Mouse (Mus musculus) heart, postnatal 25 days (tissue): ENCODE results near the gene Tppp2. TPM values are rescaled to one million over a fixed set of nuclear protein-coding genes. Genes with fewer than 3 reads are reported as not detected.
"Not testable (repeated sequence)": the region's sequence is repeated elsewhere in the genome, so short reads cannot be mapped to it uniquely, and the experiment has no call there.

ENCODE experiments used
- DNase-seq: peaks from one replicate; pipeline ENCODE4 v3.0.0; 2022; ENCODE audit warnings: low spot score
- intact Hi-C: fragments of 180-260 bp; cut with DNase I; formaldehyde crosslinking; loops from one replicate; pipeline ENCODE4 v1.15.1; 2025
- total RNA-seq, 2 experiments: library from RNA; stranded (reverse); gene quantifications; 2 replicates each; pipeline ENCODE4 v1.2.3; 2021

Gene Tppp2
- total RNA-seq, 2 experiments from 2014 or later, result not detected

- intact Hi-C loops, result no loop called here
- DNase-seq, result no peak
Measured at GRCm38 (mm10) chr14:51904706-51905105, 13.5 kb upstream of the Tppp2 start.

GRCm38 (mm10) chr14:51906102-51906501 is 12.1 kb upstream of the Tppp2 start:
- intact Hi-C loops, result no loop called here
- DNase-seq, result no peak

GRCm38 (mm10) chr14:51911301-51911700 is 6.9 kb upstream of the Tppp2 start:
- intact Hi-C loops, result no loop called here
- DNase-seq, result no peak

- no peak for DNase-seq
- intact Hi-C loops, result no loop called here
Measured at GRCm38 (mm10) chr14:51912391-51913061, 5.7 kb upstream of the Tppp2 start.

- intact Hi-C loops, result no loop called here
- peak; percentile 83 for DNase-seq
Measured at GRCm38 (mm10) chr14:51913062-51913959, 4.9 kb upstream of the Tppp2 start.

- intact Hi-C loops, result no loop called here
- DNase-seq, result peak; percentile 89
Measured at GRCm38 (mm10) chr14:51913960-51914762, 4.1 kb upstream of the Tppp2 start, which contains the start of gene Ndrg2. Ndrg2 (minus strand) TSS chr14:51914158.

GRCm38 (mm10) chr14:51915030-51915429 is 3.2 kb upstream of the Tppp2 start:
- intact Hi-C loops, result no loop called here
- no peak for DNase-seq

GRCm38 (mm10) chr14:51916539-51916938 is 1.7 kb upstream of the Tppp2 start:
- DNase-seq, result no peak
- intact Hi-C loops, result no loop called here

GRCm38 (mm10) chr14:51918966-51919365 is 741 bp downstream of the Tppp2 start:
- intact Hi-C loops, result no loop called here

GRCm38 (mm10) chr14:51921759-51922570 is 3.7 kb downstream of the Tppp2 start:
- peak; percentile 67 for DNase-seq
- intact Hi-C loops, result no loop called here

More at GRCm38 (mm10) chr14:51918966-51919365, 741 bp downstream of the Tppp2 start:
- no peak for DNase-seq

- intact Hi-C loops, result no loop called here
- DNase-seq, result no peak
Measured at GRCm38 (mm10) chr14:51922571-51922865, 4.3 kb downstream of the Tppp2 start, which contains the start of gene Rnase13. Rnase13 (minus strand) TSS chr14:51922773.

- intact Hi-C loops, result no loop called here
Measured at GRCm38 (mm10) chr14:51922910-51923309, 4.7 kb downstream of the Tppp2 start.

GRCm38 (mm10) chr14:51923492-51923891 is 5.3 kb downstream of the Tppp2 start:
- DNase-seq, result no peak
- intact Hi-C loops, result no loop called here

More at GRCm38 (mm10) chr14:51922910-51923309, 4.7 kb downstream of the Tppp2 start:
- DNase-seq, result no peak

GRCm38 (mm10) chr14:51926930-51927329 is 8.7 kb downstream of the Tppp2 start:
- intact Hi-C loops, DNase-seq: not testable (repeated sequence)

- DNase-seq, result peak; percentile 77
- intact Hi-C loops, result no loop called here
Measured at GRCm38 (mm10) chr14:51929309-51929943, 11.2 kb downstream of the Tppp2 start.

GRCm38 (mm10) chr14:51929968-51930367 is 11.7 kb downstream of the Tppp2 start:
- no peak for DNase-seq
- intact Hi-C loops, result loop anchor here (5.0 to 10.0 kb wide), 2 partner anchors 45 to 77 kb away; partner anchors contain the start of gene Mettl17

- DNase-seq, result peak; percentile 37
- intact Hi-C loops, result loop anchor here (1.0 to 10.0 kb wide), 3 partner anchors 29 to 76 kb away; partner anchors contain the start of gene Mettl17
Measured at GRCm38 (mm10) chr14:51930824-51931223, 12.6 kb downstream of the Tppp2 start.

- DNase-seq, result no peak
- intact Hi-C loops, result loop anchor here (5.0 to 10.0 kb wide), 2 partner anchors 48 to 75 kb away; partner anchors contain the start of gene Mettl17
Measured at GRCm38 (mm10) chr14:51932092-51933020, 14.1 kb downstream of the Tppp2 start.
